Mouse (Mus musculus): ENCODE results near the gene Gm21292. TPM values are rescaled to one million over a fixed set of nuclear protein-coding genes. Genes with fewer than 3 reads are reported as not detected.
"Not testable (repeated sequence)": the region's sequence is repeated elsewhere in the genome, so short reads cannot be mapped to it uniquely, and the experiment has no call there.

The Gm21292 gene
- polyA plus RNA-seq (2016; fragmentation: Nextera tagmentation; extraction: Ambion mirVana): not detected in 2 replicates

DNA sequence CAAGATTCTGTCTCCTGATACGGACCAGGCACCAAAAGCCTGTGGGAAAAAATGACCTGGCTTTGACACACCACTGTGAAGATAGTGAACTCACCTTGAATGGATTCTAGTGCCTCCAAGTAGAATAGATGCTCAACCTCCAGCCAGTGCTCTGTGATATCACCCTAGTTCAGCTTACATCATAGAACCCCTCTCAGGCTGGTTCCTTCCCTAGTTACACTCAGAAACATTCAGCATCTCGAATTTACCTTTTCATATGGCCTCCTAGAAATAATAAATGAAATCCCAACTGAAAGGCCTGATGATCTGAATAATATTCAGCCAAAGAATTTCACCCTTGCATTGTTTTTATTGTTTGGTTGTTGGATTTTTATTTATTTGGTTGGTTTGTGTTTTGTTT, at the start of gene Gm21292:
TSS of gene Gm21292 (minus strand) at position 101 of the 400 bp plus-strand sequence.
- not testable (repeated sequence) for DNase-seq (ENCODE audit: low spot score); H3K27me3 ChIP-seq (ENCODE audit: insufficient read depth, poor library complexity, severe bottlenecking); H3K27ac ChIP-seq; H3K4me3 ChIP-seq; H3K9me3 ChIP-seq; H3K36me3 ChIP-seq; H3K4me1 ChIP-seq
- WGBS: 60% methylated on average over 1 of the region's 2 CpGs

Other genes with a start within 250 kb of the Gm21292 start
- gene Gm21721, start 68.3 kb upstream of the Gm21292 start, polyA plus RNA-seq (2016; fragmentation: Nextera tagmentation; extraction: Ambion mirVana): not detected in 2 replicates
- not detected in 2 replicates for gene Gm21812, start 213.3 kb upstream of the Gm21292 start, polyA plus RNA-seq (2016; fragmentation: Nextera tagmentation; extraction: Ambion mirVana)

Data from heart, embryonic 10.5 days (tissue).